17 mouse cellular contexts compared by ENCODE assay signal in the genomic region with DNA sequence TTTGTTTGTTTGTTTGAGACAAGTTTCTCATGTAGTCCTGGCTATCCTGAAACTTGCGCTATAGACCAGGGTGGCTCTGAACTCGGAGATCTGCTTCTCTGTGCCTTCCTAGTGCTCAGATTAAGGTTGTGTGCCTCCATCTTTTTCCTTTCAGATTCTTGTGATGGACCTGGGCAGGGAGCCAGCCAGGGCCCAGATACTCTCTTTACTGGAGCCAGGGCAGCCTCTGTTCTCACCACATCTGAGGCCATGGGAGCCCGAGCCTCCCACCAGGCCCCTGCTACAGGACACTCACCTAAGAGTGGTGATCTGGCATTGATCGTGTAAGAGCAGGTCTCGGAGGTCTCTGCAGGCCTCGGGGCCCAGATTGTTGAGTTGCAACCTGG. TPM values are rescaled to one million over a fixed set of nuclear protein-coding genes. Genes with fewer than 3 reads are reported as not detected.
A peak's percentile ranks its signal among the peaks of the same experiment; 100 is the strongest.
DNase-seq lines count a peak whose midpoint lies in the region; ATAC-seq lines count a peak whose summit lies in the region.
"Had no signal": no experiment of that assay in that cellular context is flagged by ENCODE, and none has a peak within 500 bp of the region (broad histone marks: within the 10 kb centered on the region; RNA-seq: fewer than 3 reads in every experiment).

No protein-coding gene starts in this region.

- 0 out of 2 replicates have a peak overlapping the region, but pooled peaks have one; percentile 2 for H3K9ac ChIP-seq in heart, embryonic 13.5 days
- H3K9ac ChIP-seq in heart, embryonic 12.5 days: no peak overlapping the region
- no peak overlapping the region for H3K9ac ChIP-seq in hindbrain, embryonic 11.5 days (ENCODE audit: low read depth, low read length)
- no peak overlapping the region for H3K9ac ChIP-seq in midbrain, embryonic 12.5 days (replicated peaks)

- no peak overlapping the region for H3K4me3 ChIP-seq in heart, embryonic 13.5 days
- H3K4me3 ChIP-seq in heart, embryonic 12.5 days: no peak overlapping the region
- no peak overlapping the region for H3K4me3 ChIP-seq in embryonic facial prominence, embryonic 10.5 days
- no peak overlapping the region for H3K4me3 ChIP-seq in hindbrain, embryonic 11.5 days (ENCODE audit: low read depth, low read length)
- no peak overlapping the region for H3K4me3 ChIP-seq in midbrain, embryonic 12.5 days

- no peak for ATAC-seq in heart, embryonic 13.5 days (ENCODE audit: extremely low read depth, insufficient number of reproducible peaks, low FRiP score, low TSS enrichment)
- no peak for ATAC-seq in heart, embryonic 12.5 days (ENCODE audit: insufficient number of reproducible peaks, low FRiP score)
- ATAC-seq in hindbrain, embryonic 11.5 days (ENCODE audit: low FRiP score): no peak
- 0 out of 2 replicates have a peak, but pooled peaks have one; percentile 19 for ATAC-seq in midbrain, embryonic 12.5 days (ENCODE audit: low FRiP score, low read depth)
- ATAC-seq: activated CD4-positive, CD25-positive, alpha-beta regulatory T cell, adult 4 months had no signal

- H3K4me1 ChIP-seq in heart, embryonic 13.5 days: peaks cover 25% of the 10 kb centered on the region
- H3K4me1 ChIP-seq in heart, embryonic 12.5 days (replicated peaks): peaks cover 27% of the 10 kb centered on the region
- H3K4me1 ChIP-seq in embryonic facial prominence, embryonic 10.5 days: peaks cover 27% of the 10 kb centered on the region
- H3K4me1 ChIP-seq in hindbrain, embryonic 11.5 days (replicated peaks; ENCODE audit: control insufficient read depth, insufficient read depth, low read length): no peaks in the 10 kb centered on the region; the same call in none of the 2 replicates
- peaks cover 41% of the 10 kb centered on the region for H3K4me1 ChIP-seq in midbrain, embryonic 12.5 days

- intact Hi-C loops in heart, postnatal 10 days (cut with DNase I): no loop called here

- peaks cover 13% of the 10 kb centered on the region; the same call in 1 of the 2 replicates for H3K27me3 ChIP-seq in heart, embryonic 13.5 days (replicated peaks)
- H3K27me3 ChIP-seq in heart, embryonic 12.5 days (replicated peaks): peaks cover 13% of the 10 kb centered on the region; the same call in 1 of the 2 replicates
- H3K27me3 ChIP-seq in embryonic facial prominence, embryonic 10.5 days (replicated peaks; ENCODE audit: low read depth, poor library complexity, severe bottlenecking): peaks cover 15% of the 10 kb centered on the region
- H3K27me3 ChIP-seq in hindbrain, embryonic 11.5 days (ENCODE audit: control insufficient read depth, insufficient read depth, low read length): no peaks in the 10 kb centered on the region
- H3K27me3 ChIP-seq in midbrain, embryonic 12.5 days: 0 out of 2 replicates have a peak, but pooled peaks cover 13% of the 10 kb centered on the region

- no peak overlapping the region for H3K27ac ChIP-seq in heart, embryonic 13.5 days (replicated peaks)
- no peak overlapping the region for H3K27ac ChIP-seq in heart, embryonic 12.5 days (ENCODE audit: poor library complexity, severe bottlenecking)
- H3K27ac ChIP-seq in embryonic facial prominence, embryonic 10.5 days (replicated peaks): peak overlapping the region; percentile 20; the same call in 1 of the 2 replicates
- H3K27ac ChIP-seq in hindbrain, embryonic 11.5 days (ENCODE audit: low read depth, low read length): 0 out of 2 replicates have a peak overlapping the region, but pooled peaks have one; percentile 19
- peak overlapping the region; percentile 75 for H3K27ac ChIP-seq in midbrain, embryonic 12.5 days (replicated peaks)
- H3K27ac ChIP-seq: macrophage had no signal

- no peak overlapping the region for H3K4me2 ChIP-seq in heart, embryonic 13.5 days
- no peak overlapping the region for H3K4me2 ChIP-seq in heart, embryonic 12.5 days
- no peak overlapping the region for H3K4me2 ChIP-seq in hindbrain, embryonic 11.5 days (replicated peaks; ENCODE audit: low read depth, low read length)
- peak overlapping the region; percentile 16 for H3K4me2 ChIP-seq in midbrain, embryonic 12.5 days (replicated peaks)

- DNase-seq in embryonic facial prominence, embryonic 10.5 days (ENCODE audit: low spot score): no peak
- DNase-seq in hindbrain, embryonic 11.5 days (ENCODE audit: low spot score): no peak
- no peak for DNase-seq in testis, postnatal 10 days (ENCODE audit: low spot score)
- no peak for DNase-seq in thymus, adult 18-20 months
- no peak for DNase-seq in heart, postnatal 10 days
- DNase-seq: cerebellum, postnatal 25 days; gastrocnemius, postnatal 10 days; kidney, adult 8-10 months; right cerebral cortex, postnatal 25 days had no signal

- no peaks in the 10 kb centered on the region for H3K9me3 ChIP-seq in heart, embryonic 13.5 days
- no peaks in the 10 kb centered on the region for H3K9me3 ChIP-seq in heart, embryonic 12.5 days (replicated peaks)
- H3K9me3 ChIP-seq in embryonic facial prominence, embryonic 10.5 days: no peaks in the 10 kb centered on the region
- no peaks in the 10 kb centered on the region for H3K9me3 ChIP-seq in hindbrain, embryonic 11.5 days (ENCODE audit: control insufficient read depth, low read length)
- H3K9me3 ChIP-seq in midbrain, embryonic 12.5 days: no peaks in the 10 kb centered on the region

- H3K36me3 ChIP-seq in heart, embryonic 13.5 days: peaks cover 6% of the 10 kb centered on the region; the same call in 1 of the 2 replicates
- H3K36me3 ChIP-seq in heart, embryonic 12.5 days: peaks cover 4% of the 10 kb centered on the region; the same call in 1 of the 2 replicates
- H3K36me3 ChIP-seq in embryonic facial prominence, embryonic 10.5 days (replicated peaks): no peaks in the 10 kb centered on the region
- H3K36me3 ChIP-seq in hindbrain, embryonic 11.5 days (ENCODE audit: control insufficient read depth, insufficient read depth, low read length): no peaks in the 10 kb centered on the region
- H3K36me3 ChIP-seq in midbrain, embryonic 12.5 days: no peaks in the 10 kb centered on the region

- WGBS in heart, embryonic 13.5 days: 50% methylated on average over 6 of the region's 6 CpGs
- 47% methylated on average over 6 of the region's 6 CpGs for WGBS in heart, embryonic 12.5 days
- WGBS in embryonic facial prominence, embryonic 10.5 days: 64% methylated on average over 6 of the region's 6 CpGs
- WGBS in hindbrain, embryonic 11.5 days: 56% methylated on average over 6 of the region's 6 CpGs
- 55% methylated on average over 6 of the region's 6 CpGs for WGBS in midbrain, embryonic 12.5 days

RNA-seq across cellular contexts. Expression of gene Pdzd3, which starts 3.9 kb away (rescaled TPM):
- polyA plus RNA-seq in heart, embryonic 13.5 days (2015; fragmentation: Nextera tagmentation; extraction: Ambion mirVana): 0.12 TPM in 1 of 2 replicates, not detected in the other
- polyA plus RNA-seq in heart, embryonic 12.5 days (2016; fragmentation: Nextera tagmentation; extraction: Ambion mirVana): not detected in 2 replicates
- 0.09 TPM in 1 of 2 replicates, not detected in the other for polyA plus RNA-seq in embryonic facial prominence, embryonic 10.5 days (2016; fragmentation: Nextera tagmentation; extraction: Ambion mirVana)
- 0.13 TPM in 1 of 2 replicates, not detected in the other for polyA plus RNA-seq in hindbrain, embryonic 11.5 days (2014; fragmentation: Nextera tagmentation; extraction: Ambion mirVana)
- polyA plus RNA-seq in midbrain, embryonic 12.5 days (2016; fragmentation: Nextera tagmentation; extraction: Ambion mirVana): 0.20 and 0.31 TPM in 2 replicates
- 1 to 10 TPM; 2.3 to 3.3 TPM for total RNA-seq in heart, postnatal 10 days (2021)
- polyA plus RNA-seq: macrophage had no signal

RNA-seq across cellular contexts. Expression of gene Nlrx1, which starts 13.3 kb away (rescaled TPM):
- 5.6 and 5.9 TPM in 2 replicates for polyA plus RNA-seq in heart, embryonic 13.5 days (2015; fragmentation: Nextera tagmentation; extraction: Ambion mirVana)
- 6.9 and 7.7 TPM in 2 replicates for polyA plus RNA-seq in heart, embryonic 12.5 days (2016; fragmentation: Nextera tagmentation; extraction: Ambion mirVana)
- 1.9 and 2.4 TPM in 2 replicates for polyA plus RNA-seq in embryonic facial prominence, embryonic 10.5 days (2016; fragmentation: Nextera tagmentation; extraction: Ambion mirVana)
- polyA plus RNA-seq in hindbrain, embryonic 11.5 days (2014; fragmentation: Nextera tagmentation; extraction: Ambion mirVana): 1.9 and 2.9 TPM in 2 replicates
- 2.6 and 3.3 TPM in 2 replicates for polyA plus RNA-seq in midbrain, embryonic 12.5 days (2016; fragmentation: Nextera tagmentation; extraction: Ambion mirVana)
- 10 to 100 TPM; 14.9 to 18.3 TPM for total RNA-seq in heart, postnatal 10 days (2021)

RNA-seq across cellular contexts. Expression of gene Ccdc153, which starts 14.7 kb away (rescaled TPM):
- not detected in 2 replicates for polyA plus RNA-seq in heart, embryonic 13.5 days (2015; fragmentation: Nextera tagmentation; extraction: Ambion mirVana)
- polyA plus RNA-seq in heart, embryonic 12.5 days (2016; fragmentation: Nextera tagmentation; extraction: Ambion mirVana): not detected in 2 replicates
- not detected in 2 replicates for polyA plus RNA-seq in embryonic facial prominence, embryonic 10.5 days (2016; fragmentation: Nextera tagmentation; extraction: Ambion mirVana)
- not detected in 2 replicates for polyA plus RNA-seq in hindbrain, embryonic 11.5 days (2014; fragmentation: Nextera tagmentation; extraction: Ambion mirVana)
- not detected in 2 replicates for polyA plus RNA-seq in midbrain, embryonic 12.5 days (2016; fragmentation: Nextera tagmentation; extraction: Ambion mirVana)
- not detected for total RNA-seq in heart, postnatal 10 days (2021)
- total RNA-seq: ES-E14; gastrocnemius, postnatal 10 days had no signal
- polyA plus RNA-seq: activated CD4-positive, CD25-positive, alpha-beta regulatory T cell, adult 4 months; heart, postnatal 0 days; macrophage; stomach, embryonic 14.5 days had no signal

RNA-seq across cellular contexts. Expression of gene Cbl, which starts 21.3 kb away (rescaled TPM):
- 10.4 and 11.9 TPM in 2 replicates for polyA plus RNA-seq in heart, embryonic 13.5 days (2015; fragmentation: Nextera tagmentation; extraction: Ambion mirVana)
- 18.3 and 20.0 TPM in 2 replicates for polyA plus RNA-seq in heart, embryonic 12.5 days (2016; fragmentation: Nextera tagmentation; extraction: Ambion mirVana)
- polyA plus RNA-seq in embryonic facial prominence, embryonic 10.5 days (2016; fragmentation: Nextera tagmentation; extraction: Ambion mirVana): 25.4 and 25.5 TPM in 2 replicates
- 22.7 and 24.7 TPM in 2 replicates for polyA plus RNA-seq in hindbrain, embryonic 11.5 days (2014; fragmentation: Nextera tagmentation; extraction: Ambion mirVana)
- polyA plus RNA-seq in midbrain, embryonic 12.5 days (2016; fragmentation: Nextera tagmentation; extraction: Ambion mirVana): 27.2 and 32.0 TPM in 2 replicates
- 10 to 100 TPM; 30.9 to 31.3 TPM for total RNA-seq in heart, postnatal 10 days (2021)

RNA-seq across cellular contexts. Expression of gene Abcg4, which starts 33.3 kb away (rescaled TPM):
- 2.1 and 3.5 TPM in 2 replicates for polyA plus RNA-seq in heart, embryonic 13.5 days (2015; fragmentation: Nextera tagmentation; extraction: Ambion mirVana)
- polyA plus RNA-seq in heart, embryonic 12.5 days (2016; fragmentation: Nextera tagmentation; extraction: Ambion mirVana): 4.3 and 4.6 TPM in 2 replicates
- 2.6 and 3.1 TPM in 2 replicates for polyA plus RNA-seq in embryonic facial prominence, embryonic 10.5 days (2016; fragmentation: Nextera tagmentation; extraction: Ambion mirVana)
- 2.9 and 5.7 TPM in 2 replicates for polyA plus RNA-seq in hindbrain, embryonic 11.5 days (2014; fragmentation: Nextera tagmentation; extraction: Ambion mirVana)
- 12.9 and 14.4 TPM in 2 replicates for polyA plus RNA-seq in midbrain, embryonic 12.5 days (2016; fragmentation: Nextera tagmentation; extraction: Ambion mirVana)
- total RNA-seq in heart, postnatal 10 days (2021): 1 to 10 TPM; 1.0 to 1.5 TPM
- polyA plus RNA-seq: activated CD4-positive, CD25-positive, alpha-beta regulatory T cell, adult 4 months; macrophage had no signal

Comparison
In these comparisons a context has a peak if more than half of its experiments do, and no peak if none do; other contexts are left out.
1. H3K27ac ChIP-seq: peak in embryonic facial prominence, embryonic 10.5 days (single experiment), hindbrain, embryonic 11.5 days (single experiment) and midbrain, embryonic 12.5 days (single experiment); none in heart, embryonic 13.5 days (single experiment) and heart, embryonic 12.5 days (single experiment).